Mouse (Mus musculus): ENCODE results near the gene Pnpla6. TPM values are rescaled to one million over a fixed set of nuclear protein-coding genes. Genes with fewer than 3 reads are reported as not detected.

The Pnpla6 gene
- 125 and 201 TPM in 2 replicates for total RNA-seq (2012; rRNA removed)

DNA sequence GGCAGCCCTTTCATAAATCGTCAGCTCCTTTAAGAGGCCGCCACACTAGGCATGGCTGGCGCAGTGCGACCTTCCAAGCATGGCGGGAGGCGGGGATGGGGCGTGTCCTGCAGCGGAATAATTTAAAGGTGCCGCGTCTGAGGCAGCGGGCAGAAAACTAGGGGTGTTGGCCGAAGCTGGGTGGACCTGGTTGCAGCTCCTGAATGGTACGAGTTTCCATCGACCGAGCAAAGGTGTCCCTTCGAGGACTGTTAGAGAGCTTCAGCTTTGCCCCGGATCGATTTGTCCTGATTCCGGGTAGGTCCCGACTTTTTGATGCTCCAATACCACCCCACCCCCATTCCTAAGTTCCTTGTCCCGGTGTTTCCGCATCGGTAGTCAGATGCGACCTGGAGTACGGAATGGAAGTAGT is at the start of gene Pnpla6:
Gene Pnpla6 (plus strand): TSS at position 125 of the 412 bp plus-strand sequence.
- no peak for TF ChIP-seq ZC3H11A (IDR thresholded peaks at IDR 0.05; ENCODE audit: borderline replicate concordance, low read depth, low read length)
- no peak for TF ChIP-seq MAFK (IDR thresholded peaks at IDR 0.05; ENCODE audit: insufficient read depth, low read depth, low read length)
- TF ChIP-seq HCFC1 (IDR thresholded peaks at IDR 0.05; ENCODE audit: borderline replicate concordance, insufficient read depth, low read length), result peak; percentile 88
- no peak for TF ChIP-seq ZNF384 (IDR thresholded peaks at IDR 0.05; ENCODE audit: low read depth, low read length)
- TF ChIP-seq CHD2 (IDR thresholded peaks at IDR 0.05; ENCODE audit: low read depth, low read length), result no peak
- in situ Hi-C loops (cut with MboI; ENCODE audit: low sequenced_read_pairs in 2 of 2, unreplicated experiment in 2 of 2), result no loop called here
- no peak for DNase-seq (ENCODE audit: low read depth, low spot score)

GRCm38 (mm10) chr8:3467006-3467885 is 47.9 kb upstream of the Pnpla6 start, which contains the start of gene Pex11g:
Gene Pex11g (minus strand): TSS chr8:3467680.
- in situ Hi-C loops (cut with MboI; ENCODE audit: low sequenced_read_pairs in 2 of 2, unreplicated experiment in 2 of 2), result no loop called here
- TF ChIP-seq ZNF384 (IDR thresholded peaks at IDR 0.05; ENCODE audit: low read depth, low read length), result no peak
- no peak for TF ChIP-seq CHD2 (IDR thresholded peaks at IDR 0.05; ENCODE audit: low read depth, low read length)
- TF ChIP-seq ZC3H11A (IDR thresholded peaks at IDR 0.05; ENCODE audit: borderline replicate concordance, low read depth, low read length), result no peak
- TF ChIP-seq HCFC1 (IDR thresholded peaks at IDR 0.05; ENCODE audit: borderline replicate concordance, insufficient read depth, low read length), result no peak
- no peak for TF ChIP-seq MAFK (IDR thresholded peaks at IDR 0.05; ENCODE audit: insufficient read depth, low read depth, low read length)

More for the DNA sequence above, at the start of gene Pnpla6:
- Histone ChIP-seq H3K27ac (ENCODE audit: insufficient read depth, low read depth, low read length, poor library complexity, severe bottlenecking) (no peak within 1 kb of the TSS), H3K4me1 (ENCODE audit: control insufficient read depth in 2 of 2, insufficient read depth in 2 of 2, low read length in 2 of 2, poor library complexity in 1 of 2) (peaks cover 0 to 7% of the 10 kb centered on the region in 2 experiments; a peak in 2 of 4 replicates), H3K4me3 (ENCODE audit: insufficient read depth in 1 of 2, low read depth in 1 of 2, low read length in 2 of 2, poor library complexity in 1 of 2, severe bottlenecking in 1 of 2) (peak within 1 kb of the TSS; percentile 71 to 91), H3K9ac (ENCODE audit: insufficient read depth, low read depth, low read length, poor library complexity, severe bottlenecking) (peak within 1 kb of the TSS; percentile 65), H3K9me3 (ENCODE audit: control insufficient read depth, insufficient read depth, low read depth, low read length) (no peaks in the 10 kb centered on the region), H3K36me3 (ENCODE audit: control insufficient read depth, insufficient read depth, low read length, poor library complexity, severe bottlenecking) (peaks cover 15% of the 10 kb centered on the region)

DNA sequence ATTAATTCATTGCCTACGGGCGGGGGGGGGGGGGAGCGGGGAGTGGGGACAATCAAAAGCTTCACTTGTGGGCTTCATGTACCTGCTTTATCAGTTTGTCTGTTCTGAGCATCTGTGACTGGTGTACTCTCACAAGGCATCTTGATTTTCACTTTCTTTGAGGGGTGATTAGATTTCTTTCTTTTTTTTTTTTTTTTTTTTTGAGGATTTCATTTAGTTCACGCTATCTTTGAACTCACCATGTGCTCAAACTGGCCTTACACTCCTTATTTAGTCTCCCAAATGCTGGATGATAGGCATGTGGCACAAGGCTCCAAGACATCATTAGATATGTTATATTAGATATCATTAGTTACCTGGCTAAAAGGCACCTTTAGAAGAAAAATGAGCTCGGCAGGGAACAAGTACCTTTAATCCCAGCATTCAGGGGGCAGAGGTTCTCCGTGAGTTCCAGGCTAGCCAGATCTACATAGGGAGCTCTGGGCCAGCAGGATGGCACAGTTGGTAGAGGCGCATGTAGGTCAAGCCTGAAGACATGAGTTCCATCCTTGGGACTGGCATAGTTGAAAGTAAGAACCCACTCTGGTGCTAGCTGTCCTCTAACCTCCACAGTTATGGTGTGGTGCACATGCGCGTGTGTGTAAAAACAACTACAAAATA is 47.2 kb upstream of the Pnpla6 start:
- Histone ChIP-seq H3K27ac (ENCODE audit: insufficient read depth, low read depth, low read length, poor library complexity, severe bottlenecking) (no peak overlapping the region), H3K4me3 (ENCODE audit: insufficient read depth in 1 of 2, low read depth in 1 of 2, low read length in 2 of 2, poor library complexity in 1 of 2, severe bottlenecking in 1 of 2) (peak overlapping the region; percentile 68 to 74), H3K36me3 (ENCODE audit: control insufficient read depth, insufficient read depth, low read length, poor library complexity, severe bottlenecking) (no peaks in the 10 kb centered on the region), H3K9ac (ENCODE audit: insufficient read depth, low read depth, low read length, poor library complexity, severe bottlenecking) (peak overlapping the region; percentile 67; the same call in 1 of the 2 replicates), H3K4me1 (ENCODE audit: control insufficient read depth in 2 of 2, insufficient read depth in 2 of 2, low read length in 2 of 2, poor library complexity in 1 of 2) (peaks cover 2 to 6% of the 10 kb centered on the region in 2 experiments; a peak in 2 of 4 replicates), H3K9me3 (ENCODE audit: control insufficient read depth, insufficient read depth, low read depth, low read length) (no peaks in the 10 kb centered on the region)
- in situ Hi-C loops (cut with MboI; ENCODE audit: low sequenced_read_pairs in 2 of 2, unreplicated experiment in 2 of 2), result no loop called here
- no peak for DNase-seq (ENCODE audit: low read depth, low spot score)
- TF ChIP-seq ZNF384 (IDR thresholded peaks at IDR 0.05; ENCODE audit: low read depth, low read length), result no peak
- no peak for TF ChIP-seq HCFC1 (IDR thresholded peaks at IDR 0.05; ENCODE audit: borderline replicate concordance, insufficient read depth, low read length)
- no peak for TF ChIP-seq ZC3H11A (IDR thresholded peaks at IDR 0.05; ENCODE audit: borderline replicate concordance, low read depth, low read length)
- TF ChIP-seq CHD2 (IDR thresholded peaks at IDR 0.05; ENCODE audit: low read depth, low read length), result no peak
- no peak for TF ChIP-seq MAFK (IDR thresholded peaks at IDR 0.05; ENCODE audit: insufficient read depth, low read depth, low read length)

More at GRCm38 (mm10) chr8:3467006-3467885, 47.9 kb upstream of the Pnpla6 start, which contains the start of gene Pex11g:
- peak; percentile 98 for DNase-seq (ENCODE audit: low read depth, low spot score)
- Histone ChIP-seq H3K4me1 (ENCODE audit: control insufficient read depth in 2 of 2, insufficient read depth in 2 of 2, low read length in 2 of 2, poor library complexity in 1 of 2) (peaks cover 2 to 6% of the 10 kb centered on the region in 2 experiments; a peak in 2 of 4 replicates), H3K9me3 (ENCODE audit: control insufficient read depth, insufficient read depth, low read depth, low read length) (no peaks in the 10 kb centered on the region), H3K9ac (ENCODE audit: insufficient read depth, low read depth, low read length, poor library complexity, severe bottlenecking) (peak within 1 kb of the TSS; percentile 75), H3K27ac (ENCODE audit: insufficient read depth, low read depth, low read length, poor library complexity, severe bottlenecking) (no peak within 1 kb of the TSS), H3K36me3 (ENCODE audit: control insufficient read depth, insufficient read depth, low read length, poor library complexity, severe bottlenecking) (no peaks in the 10 kb centered on the region), H3K4me3 (ENCODE audit: insufficient read depth in 1 of 2, low read depth in 1 of 2, low read length in 2 of 2, poor library complexity in 1 of 2, severe bottlenecking in 1 of 2) (peak within 1 kb of the TSS; percentile 68 to 74)

GRCm38 (mm10) chr8:3468838-3469237 is 46.3 kb upstream of the Pnpla6 start:
- no peaks in the 10 kb centered on the region for H3K9me3 ChIP-seq (ENCODE audit: control insufficient read depth, insufficient read depth, low read depth, low read length)
- TF ChIP-seq HCFC1 (IDR thresholded peaks at IDR 0.05; ENCODE audit: borderline replicate concordance, insufficient read depth, low read length) (no peak), CHD2 (IDR thresholded peaks at IDR 0.05; ENCODE audit: low read depth, low read length) (no peak), ZNF384 (IDR thresholded peaks at IDR 0.05; ENCODE audit: low read depth, low read length) (no peak), MAFK (IDR thresholded peaks at IDR 0.05; ENCODE audit: insufficient read depth, low read depth, low read length) (no peak), ZC3H11A (IDR thresholded peaks at IDR 0.05; ENCODE audit: borderline replicate concordance, low read depth, low read length) (no peak)
- no peak for DNase-seq (ENCODE audit: low read depth, low spot score)
- in situ Hi-C loops (cut with MboI; ENCODE audit: low sequenced_read_pairs in 2 of 2, unreplicated experiment in 2 of 2), result no loop called here
- no peaks in the 10 kb centered on the region for H3K36me3 ChIP-seq (ENCODE audit: control insufficient read depth, insufficient read depth, low read length, poor library complexity, severe bottlenecking)
- H3K4me3 ChIP-seq (ENCODE audit: insufficient read depth in 1 of 2, low read depth in 1 of 2, low read length in 2 of 2, poor library complexity in 1 of 2, severe bottlenecking in 1 of 2), result no peak overlapping the region
- peaks cover 2 to 6% of the 10 kb centered on the region in 2 experiments; a peak in 2 of 4 replicates for H3K4me1 ChIP-seq (ENCODE audit: control insufficient read depth in 2 of 2, insufficient read depth in 2 of 2, low read length in 2 of 2, poor library complexity in 1 of 2)
- H3K9ac ChIP-seq (ENCODE audit: insufficient read depth, low read depth, low read length, poor library complexity, severe bottlenecking), result no peak overlapping the region
- no peak overlapping the region for H3K27ac ChIP-seq (ENCODE audit: insufficient read depth, low read depth, low read length, poor library complexity, severe bottlenecking)

Data from ES-E14 (cell line).